Mouse (Mus musculus) brain, embryonic 14.5 days (tissue): ENCODE data around the gene Rtn4rl1. TPM values are rescaled to one million over a fixed set of nuclear protein-coding genes. Genes with fewer than 3 reads are reported as not detected.

ENCODE experiments used
- DNase-seq: peaks from one replicate; pipeline ENCODE4 v3.0.0-alpha.2; 2011; ENCODE audit warnings: low read depth
- CTCF ChIP-seq: fragments of 200-500 bp; IDR thresholded peaks from 2 replicates; pipeline ENCODE4 v1.5.1; 2012; ENCODE audit warnings: inconsistent platforms, mild to moderate bottlenecking, moderate library complexity, borderline replicate concordance; ENCODE audit not compliant: insufficient read depth, insufficient read length; ENCODE audit errors: extremely low read depth
- POLR2A ChIP-seq: fragments of 200-500 bp; IDR thresholded peaks from 2 replicates; pipeline ENCODE4 v1.6.1; 2012; ENCODE audit warnings: mild to moderate bottlenecking, inconsistent platforms, borderline replicate concordance; ENCODE audit not compliant: poor library complexity, insufficient read depth, insufficient read length, severe bottlenecking; ENCODE audit errors: extremely low read depth
- polyA plus RNA-seq: library from polyadenylated mRNA; depleted of rRNA; stranded (reverse); fragments of >200 nt; gene quantifications from 2 replicates; pipeline ENCODE4 v1.2.3, GENCODE M21; 2012

The Rtn4rl1 gene
- polyA plus RNA-seq, 1 experiment: 12.1 TPM

DNA sequence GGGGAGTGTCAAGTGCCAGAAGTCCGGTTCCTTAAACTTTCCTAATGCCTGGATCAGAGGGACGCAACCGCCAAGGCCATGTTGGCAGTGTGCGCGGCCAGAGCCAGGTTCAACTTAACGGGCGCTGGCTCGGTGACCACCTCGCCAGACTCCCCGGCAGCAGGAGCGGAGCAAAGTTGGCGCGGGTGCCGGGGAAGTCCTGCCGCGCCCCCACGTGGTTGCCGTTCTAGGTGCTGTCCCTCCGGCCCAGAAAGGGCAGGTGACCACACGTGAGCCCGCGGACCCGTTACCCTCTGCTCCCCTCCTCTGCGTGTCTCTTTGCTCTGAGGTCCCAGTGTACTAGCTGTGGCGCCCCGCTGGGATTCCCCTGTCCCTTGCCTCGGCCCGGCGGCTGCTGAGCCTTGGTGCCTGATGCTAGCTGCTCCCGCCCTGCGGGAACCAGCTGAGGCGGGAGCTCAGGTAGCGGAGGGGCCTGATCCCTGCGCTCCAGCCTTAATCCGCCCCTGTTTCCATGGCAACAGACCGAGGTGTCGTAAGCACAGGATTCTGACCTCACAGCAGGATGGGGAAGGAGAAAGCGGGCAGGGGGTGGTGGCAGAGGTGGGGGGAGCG, 1.4 kb downstream of the Rtn4rl1 start:
- TF ChIP-seq POLR2A: no peak
- TF ChIP-seq CTCF: no peak
- DNase-seq: peak; percentile 86

DNA sequence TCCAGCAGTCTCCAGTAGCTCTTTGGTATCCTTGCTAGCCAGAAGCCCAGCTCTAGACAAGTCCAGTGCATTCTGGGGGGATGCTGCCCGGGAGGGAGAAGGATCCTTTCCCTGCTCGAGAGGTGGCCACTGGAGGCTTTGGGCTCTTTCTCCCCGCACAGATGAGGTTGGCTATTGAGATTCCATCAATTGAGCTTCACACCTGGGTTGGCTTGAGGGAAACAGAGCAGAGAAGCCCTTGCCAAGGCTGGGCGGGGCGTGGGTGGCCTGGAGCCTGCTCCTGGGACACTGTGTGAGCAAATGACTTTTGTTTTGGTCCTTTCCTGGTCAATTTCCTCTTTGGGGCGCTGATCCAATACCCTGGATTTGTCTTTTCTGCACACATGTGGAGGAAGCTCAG, 2.5 kb downstream of the Rtn4rl1 start:
- DNase-seq: no peak
- no peak for TF ChIP-seq CTCF
- no peak for TF ChIP-seq POLR2A

DNA sequence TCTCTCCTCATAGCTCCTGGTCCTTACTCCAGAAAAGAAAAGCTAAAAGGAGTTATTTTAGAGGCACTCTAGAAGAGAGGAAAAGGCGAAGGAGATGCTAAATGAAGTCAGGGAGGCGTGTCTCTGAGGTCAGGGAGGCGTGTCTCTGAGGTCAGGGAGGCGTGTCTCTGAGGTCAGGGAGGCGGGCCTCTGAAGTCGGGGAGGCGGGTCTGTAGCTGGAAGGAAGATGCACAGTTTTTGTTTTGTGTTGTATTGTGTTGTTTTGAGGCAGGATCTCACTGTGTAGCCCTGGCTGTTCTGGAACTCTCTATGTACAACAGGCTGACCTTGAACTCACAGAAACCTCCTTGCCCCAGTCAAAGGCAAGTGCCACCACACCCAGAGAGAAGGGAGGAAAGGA, 4.4 kb downstream of the Rtn4rl1 start:
- DNase-seq: no peak
- no peak for TF ChIP-seq POLR2A
- no peak for TF ChIP-seq CTCF

DNA sequence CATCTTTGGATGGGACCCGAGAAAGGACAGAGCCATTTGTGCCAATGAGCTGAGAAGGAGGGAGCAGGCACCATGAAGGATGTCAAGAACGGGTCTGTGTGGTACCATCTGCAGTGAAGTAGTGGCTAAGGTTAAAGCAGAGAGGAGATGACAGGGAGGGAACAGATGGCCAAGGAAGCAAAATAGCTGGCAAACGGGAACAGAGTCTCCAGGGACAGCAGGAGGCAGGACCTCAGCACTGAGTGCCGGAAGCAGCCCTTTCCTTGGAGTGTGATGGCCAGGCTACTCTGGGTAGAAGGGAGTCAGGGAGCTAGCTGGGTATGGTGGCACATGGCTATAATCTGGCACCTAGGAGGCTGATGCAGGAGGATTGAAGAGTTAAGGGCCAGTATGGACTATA, 5.2 kb downstream of the Rtn4rl1 start:
- DNase-seq: no peak
- TF ChIP-seq POLR2A (no peak), CTCF (no peak)

DNA sequence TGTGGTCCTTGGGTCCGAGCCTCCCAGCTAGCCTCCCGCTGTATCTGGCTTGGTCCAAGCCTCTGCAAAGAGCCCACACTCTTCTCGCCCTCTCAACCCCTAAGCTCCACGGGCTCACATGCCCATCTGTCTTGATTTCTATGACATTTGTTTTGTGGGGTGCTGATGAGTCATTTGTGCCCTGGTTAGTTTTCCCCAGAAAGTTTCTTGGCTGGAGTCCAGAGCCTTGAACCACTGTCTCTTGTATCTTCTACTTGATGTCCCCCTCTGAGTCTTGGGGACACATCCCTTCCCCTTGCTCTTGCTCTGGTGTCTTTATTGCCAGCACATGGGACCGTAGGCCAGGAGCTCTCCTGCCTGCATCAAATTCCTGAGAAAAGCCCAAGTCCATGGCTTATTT, 6.4 kb downstream of the Rtn4rl1 start:
- TF ChIP-seq POLR2A: no peak
- no peak for DNase-seq

DNA sequence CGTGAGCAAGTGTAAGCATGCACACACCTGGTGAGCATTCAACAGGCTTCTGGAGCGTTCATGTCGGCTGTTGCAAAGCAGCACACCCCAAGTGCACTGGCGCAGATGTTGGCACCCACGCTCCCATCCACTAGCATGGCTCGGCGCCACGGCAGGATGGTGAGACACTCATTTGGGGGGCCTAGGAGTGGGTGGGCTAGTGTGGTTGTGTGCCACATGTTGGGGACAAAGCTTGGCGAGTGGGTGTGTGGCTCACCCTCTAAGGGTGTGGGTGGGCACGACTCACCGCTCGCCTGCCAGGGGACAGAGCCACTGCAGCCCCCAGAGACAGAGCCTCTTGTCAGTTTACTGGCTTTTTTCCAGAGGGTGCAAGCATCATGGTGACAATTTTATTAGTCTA, 7.4 kb downstream of the Rtn4rl1 start:
- no peak for DNase-seq
- TF ChIP-seq CTCF (no peak), POLR2A (no peak)

DNA sequence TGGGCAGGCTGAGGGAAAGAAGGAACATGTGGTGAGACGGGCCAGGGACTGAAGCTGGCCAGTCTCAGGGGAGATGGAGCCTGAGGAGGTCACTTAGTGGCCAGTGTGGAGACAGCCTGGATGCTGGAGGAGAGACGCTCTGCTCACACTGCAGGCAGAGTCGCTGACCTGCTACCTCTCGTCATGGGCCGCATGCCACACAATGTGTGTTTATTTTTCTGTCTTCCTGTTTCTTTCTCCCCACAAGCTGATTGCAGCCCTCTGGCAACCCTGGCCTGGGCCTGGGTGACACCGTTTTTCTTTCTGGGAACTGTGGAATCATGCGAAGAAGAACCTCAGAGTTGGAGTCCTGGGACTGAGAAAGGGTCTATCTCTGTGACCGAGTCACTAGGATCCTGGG, 8.1 kb downstream of the Rtn4rl1 start:
- TF ChIP-seq CTCF: no peak
- TF ChIP-seq POLR2A: no peak
- DNase-seq: no peak

DNA sequence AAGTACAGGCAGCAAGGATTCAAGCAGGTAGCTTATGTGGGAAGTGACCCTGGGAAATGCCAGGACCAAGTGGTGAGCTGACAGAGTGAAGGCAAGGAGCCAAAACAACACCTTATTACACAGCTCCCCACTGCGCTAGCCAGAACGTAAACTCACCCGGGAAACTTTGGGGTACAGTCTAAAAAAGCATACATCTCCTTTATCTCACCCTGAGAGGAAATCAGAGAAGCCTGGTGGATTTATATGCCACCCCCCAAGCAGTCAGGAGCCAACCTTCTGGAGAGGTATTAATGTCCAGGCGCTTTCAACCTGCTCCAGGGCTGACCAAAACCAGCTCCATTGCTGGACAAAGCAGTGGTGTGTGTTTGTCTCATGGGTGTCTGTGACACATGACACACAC, 10.3 kb downstream of the Rtn4rl1 start:
- DNase-seq: no peak
- TF ChIP-seq POLR2A (no peak), CTCF (no peak)

DNA sequence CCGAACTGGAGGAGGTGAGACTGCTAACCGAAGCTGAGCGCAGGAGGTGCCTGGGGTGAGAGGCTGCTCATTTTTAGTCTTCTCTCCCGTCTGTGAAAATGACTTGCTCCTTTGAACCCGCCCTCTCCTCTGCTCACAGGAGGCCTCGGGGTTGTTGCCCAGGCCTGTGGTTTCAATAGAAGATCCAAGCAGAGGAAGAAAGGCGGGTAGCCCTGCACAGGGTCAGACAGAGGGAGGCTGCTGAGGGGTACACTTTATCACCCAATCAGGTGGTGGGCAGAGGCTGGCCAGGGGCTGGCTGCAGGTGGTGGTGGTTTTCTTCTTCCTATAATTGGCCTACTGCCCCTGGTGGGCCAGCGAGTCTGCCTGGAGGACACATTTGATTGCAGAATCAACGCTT, 10.9 kb downstream of the Rtn4rl1 start:
- DNase-seq: no peak
- TF ChIP-seq CTCF (no peak), POLR2A (no peak)

DNA sequence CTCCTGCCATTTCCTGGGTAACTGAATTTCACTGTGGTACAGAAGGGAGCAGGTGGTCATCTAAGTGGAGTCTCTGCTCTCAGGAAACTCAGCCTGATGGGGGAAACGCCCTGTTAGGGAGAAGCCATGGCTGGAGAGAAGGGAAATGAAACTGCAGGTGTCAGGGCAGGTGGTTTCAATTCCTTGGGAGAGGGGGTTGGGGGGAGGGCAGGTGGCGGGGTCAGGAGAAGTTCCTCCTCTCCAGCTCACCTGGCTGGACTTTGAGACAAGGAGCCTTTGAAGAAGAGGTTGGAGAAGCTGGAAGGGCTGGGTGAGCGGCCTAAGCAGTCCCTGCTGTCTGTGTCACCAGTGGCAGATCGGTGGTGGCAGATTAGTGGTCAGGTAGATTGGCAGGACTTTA, 12.8 kb downstream of the Rtn4rl1 start:
- no peak for DNase-seq
- no peak for TF ChIP-seq CTCF
- TF ChIP-seq POLR2A: no peak

DNA sequence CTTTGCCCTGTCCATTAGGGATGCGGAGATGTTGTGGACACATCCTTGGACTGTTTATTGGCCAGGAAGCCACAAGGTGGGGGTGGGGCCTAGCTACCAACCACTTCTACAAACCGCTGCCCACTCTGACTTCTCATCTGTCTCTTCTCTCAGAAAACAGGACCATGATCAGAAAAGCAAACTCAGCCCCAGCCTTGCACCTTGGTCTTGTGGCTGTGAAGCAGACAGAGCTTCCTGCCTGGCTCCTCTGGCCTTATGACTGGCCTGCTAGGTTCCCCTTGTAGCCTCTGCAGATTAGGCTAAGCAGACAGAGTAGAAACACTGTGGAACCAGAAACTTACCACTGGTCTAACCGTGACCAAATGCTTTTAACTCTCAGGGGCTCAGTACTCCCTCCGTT, 15.8 kb downstream of the Rtn4rl1 start:
- TF ChIP-seq CTCF (no peak), POLR2A (no peak)
- no peak for DNase-seq

DNA sequence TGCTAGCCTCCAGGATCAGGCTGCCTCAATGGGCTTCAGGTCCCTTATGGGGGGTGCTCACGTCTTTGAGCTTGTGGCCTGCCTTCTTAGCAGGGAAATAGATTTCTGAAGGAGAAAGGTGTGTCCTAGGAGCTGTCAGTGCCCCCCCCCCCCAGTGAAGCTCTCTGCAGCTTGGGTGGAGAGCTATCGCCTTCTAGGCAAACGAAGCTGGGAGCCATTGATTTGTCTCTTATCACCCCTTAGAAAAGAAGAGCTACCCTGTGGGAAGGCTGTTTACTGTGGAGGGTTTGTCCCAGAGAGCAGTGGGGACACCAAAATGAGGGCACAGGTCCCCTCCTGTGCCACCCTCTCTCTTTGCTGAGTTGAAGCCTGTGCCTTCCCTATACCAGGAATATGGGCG, 16.5 kb downstream of the Rtn4rl1 start:
- no peak for DNase-seq

DNA sequence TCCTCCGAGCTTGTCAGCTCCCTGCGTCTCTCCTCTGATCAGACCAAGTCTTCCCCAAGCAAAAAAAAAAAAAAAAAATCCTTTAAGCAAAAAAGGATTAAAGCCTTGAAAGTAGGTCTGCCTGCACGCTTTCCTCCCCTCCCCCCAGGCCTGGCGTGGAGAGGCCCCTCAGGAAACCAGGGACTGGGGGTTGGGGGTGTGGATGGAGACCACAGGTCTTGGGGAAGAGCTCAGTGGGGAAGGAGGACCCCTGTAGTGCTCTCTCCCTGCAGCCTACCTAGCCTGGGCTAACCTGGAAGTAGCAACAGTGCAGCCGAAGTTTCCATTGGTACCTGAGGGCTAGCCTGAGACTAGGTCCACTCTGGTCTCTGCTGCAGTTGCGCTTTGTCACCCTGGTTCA, 17.2 kb downstream of the Rtn4rl1 start:
- DNase-seq: peak; percentile 43

More for the DNA sequence above, 16.5 kb downstream of the Rtn4rl1 start:
- TF ChIP-seq CTCF (no peak), POLR2A (no peak)

More for the DNA sequence above, 17.2 kb downstream of the Rtn4rl1 start:
- TF ChIP-seq CTCF (no peak), POLR2A (no peak)
